Mouse (Mus musculus) ES-E14 (cell line): ENCODE data around the gene Gm28308.

Source experiments
- CHD2 ChIP-seq: IDR thresholded peaks from 2 replicates; pipeline ENCODE4 v1.6.1; 2014; ENCODE audit warnings: mild to moderate bottlenecking, low read depth, low read length, inconsistent platforms
- HCFC1 ChIP-seq: IDR thresholded peaks from 2 replicates; pipeline ENCODE4 v1.6.1; 2012; ENCODE audit warnings: low read length, inconsistent platforms, borderline replicate concordance; ENCODE audit not compliant: insufficient read depth
- MAFK ChIP-seq: IDR thresholded peaks from 2 replicates; pipeline ENCODE4 v1.6.1; 2014; ENCODE audit warnings: mild to moderate bottlenecking, low read depth, low read length, inconsistent platforms; ENCODE audit not compliant: insufficient read depth
- ZC3H11A ChIP-seq: IDR thresholded peaks from 2 replicates; pipeline ENCODE4 v1.6.1; 2012; ENCODE audit warnings: low read depth, mild to moderate bottlenecking, inconsistent platforms, low read length, borderline replicate concordance
- ZNF384 ChIP-seq: IDR thresholded peaks from 2 replicates; pipeline ENCODE4 v1.6.1; 2012; ENCODE audit warnings: low read depth, low read length, inconsistent platforms

DNA sequence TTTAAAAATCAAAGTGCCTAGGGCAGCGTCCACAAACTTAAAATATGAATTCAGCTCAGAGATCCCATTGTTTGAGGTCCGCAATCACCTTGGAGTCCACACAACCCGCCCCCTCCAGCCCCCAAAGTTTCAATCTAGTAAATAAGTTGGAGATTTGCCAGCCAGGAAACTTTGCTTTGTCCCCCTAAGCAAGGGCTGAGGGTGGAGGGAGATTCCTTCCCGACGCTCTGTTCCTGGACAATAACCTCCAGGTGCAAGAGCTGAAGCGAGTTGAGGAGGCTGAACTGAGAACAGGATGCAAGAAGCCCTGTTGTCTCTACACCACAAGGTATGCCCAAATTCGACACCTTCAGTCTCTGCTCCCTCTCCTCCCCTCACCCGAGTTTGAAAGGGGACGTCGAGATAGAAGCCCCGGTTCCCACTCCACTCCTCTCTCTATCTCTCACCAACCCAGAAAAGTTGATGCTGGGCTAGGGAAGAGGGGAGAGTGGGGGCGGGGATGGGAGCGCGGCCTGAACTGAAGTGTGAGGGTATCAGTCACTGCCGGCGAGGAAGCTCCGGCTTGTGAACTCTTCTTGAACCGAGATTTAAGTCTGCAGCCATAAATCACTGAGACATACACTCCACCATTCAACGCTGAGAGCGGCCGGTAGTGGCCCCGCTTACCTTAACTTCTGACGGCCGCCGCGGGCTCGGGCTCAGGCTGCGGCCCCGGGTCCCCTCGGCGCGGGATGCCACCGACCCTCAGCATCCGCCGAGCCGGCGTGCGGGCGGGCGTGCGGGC is 38.0 kb downstream of the Gm28308 start:
- TF ChIP-seq ZNF384 = no peak
- no peak for TF ChIP-seq ZC3H11A
- no peak for TF ChIP-seq CHD2
- no peak for TF ChIP-seq MAFK
- TF ChIP-seq HCFC1 = no peak
